Mouse (Mus musculus): ENCODE data around the gene Fam222b.

GRCm38 (mm10) chr11:78062563-78062962 lies 31.9 kb upstream of the Fam222b start:
- TF ChIP-seq CTCF (IDR thresholded peaks at IDR 0.05; ENCODE audit: borderline replicate concordance, extremely low read depth, insufficient read depth, insufficient read length) (no peak), POLR2A (IDR thresholded peaks at IDR 0.05; ENCODE audit: borderline replicate concordance, extremely low read depth, insufficient read depth, insufficient read length, poor library complexity, severe bottlenecking) (no peak)
